Mouse (Mus musculus) kidney, adult 2 months (tissue): ENCODE data around the gene Slc9b1. TPM values are rescaled to one million over a fixed set of nuclear protein-coding genes. Genes with fewer than 3 reads are reported as not detected.

Experiments used
- DNase-seq: peaks from one replicate; pipeline ENCODE4 v3.0.0; 2021
- H3K27ac ChIP-seq: fragments of 200-500 bp; 2 replicates; pipeline ENCODE4 v1.5.1; 2012; ENCODE audit warnings: low read depth, low read length, control low read depth, inconsistent platforms; ENCODE audit not compliant: insufficient read depth
- H3K27me3 ChIP-seq: fragments of 200-500 bp; replicated peaks from 2 replicates; pipeline ENCODE4 v1.6.1; 2012; ENCODE audit warnings: mild to moderate bottlenecking, moderate library complexity, low read length, inconsistent platforms; ENCODE audit not compliant: control insufficient read depth, insufficient read depth
- H3K36me3 ChIP-seq: fragments of 200-500 bp; 2 replicates; pipeline ENCODE4 v1.6.1; 2012; ENCODE audit warnings: mild to moderate bottlenecking, moderate library complexity, low read length, inconsistent platforms; ENCODE audit not compliant: control insufficient read depth, insufficient read depth
- H3K4me1 ChIP-seq: fragments of 200-500 bp; 2 replicates; pipeline ENCODE4 v1.6.1; 2011; ENCODE audit warnings: low read length; ENCODE audit not compliant: control insufficient read depth, insufficient read depth
- H3K4me3 ChIP-seq: fragments of 200-500 bp; 2 replicates; pipeline ENCODE4 v1.5.1; 2011; ENCODE audit warnings: mild to moderate bottlenecking, low read depth, low read length, control low read depth; ENCODE audit not compliant: insufficient read depth
- CTCF ChIP-seq: fragments of 200-500 bp; conservative IDR thresholded peaks from 2 replicates; pipeline ENCODE4 v1.5.1; 2011; ENCODE audit warnings: low read depth, mild to moderate bottlenecking, control low read depth, low read length, moderate library complexity, mixed read lengths; ENCODE audit not compliant: insufficient read depth, insufficient read length
- POLR2A ChIP-seq: fragments of 200-500 bp; IDR thresholded peaks from one replicate; pipeline ENCODE4 v1.6.1; 2011; ENCODE audit warnings: low read depth, low read length, control low read depth
- WGBS: fragments of 180-500 bp; shearing (Covaris S2); methylation state at CpG from one replicate; pipeline ENCODE4 v1.1.7; 2018; 5-methylcytosine and 5-hydroxymethylcytosine counted together
- polyA plus RNA-seq: library from polyadenylated mRNA; depleted of rRNA; stranded (reverse); fragments of >200 nt; gene quantifications from 2 replicates; pipeline ENCODE4 v1.2.3, GENCODE M21; 2012

Gene Slc9b1
- polyA plus RNA-seq, 1 experiment: 0.06 TPM

GRCm38 (mm10) chr3:135436901-135437616 is 89.2 kb downstream of the Slc9b1 start:
- 58% methylated on average over 14 of the region's 14 CpGs for WGBS
- H3K4me3 ChIP-seq: no peak overlapping the region
- TF ChIP-seq CTCF (no peak), POLR2A (no peak)

GRCm38 (mm10) chr3:135437758-135438495 is 90.1 kb downstream of the Slc9b1 start, which contains the start of gene Ube2d3:
Gene Ube2d3 (plus strand): TSS chr3:135438149.
- H3K4me1 ChIP-seq: no peaks in the 10 kb centered on the region; the same call in 1 of the 2 replicates
- WGBS: under 1% methylated on average over 56 of the region's 56 CpGs
- peak; percentile 99 for DNase-seq
- TF ChIP-seq POLR2A (peak; percentile 60), CTCF (no peak)
- no peaks in the 10 kb centered on the region for H3K36me3 ChIP-seq
- H3K27me3 ChIP-seq: no peaks in the 10 kb centered on the region
- H3K27ac ChIP-seq: peak within 1 kb of the TSS; percentile 98
- peak within 1 kb of the TSS; percentile 90 for H3K4me3 ChIP-seq

More at GRCm38 (mm10) chr3:135436901-135437616, 89.2 kb downstream of the Slc9b1 start:
- Histone ChIP-seq H3K27me3 (no peaks in the 10 kb centered on the region), H3K36me3 (no peaks in the 10 kb centered on the region), H3K27ac (peak overlapping the region; percentile 94), H3K4me1 (no peaks in the 10 kb centered on the region; the same call in 1 of the 2 replicates)
- no peak for DNase-seq

- DNase-seq: peak; percentile 95
- under 1% methylated on average over 38 of the region's 50 CpGs for WGBS
- no peaks in the 10 kb centered on the region for H3K27me3 ChIP-seq
- peaks cover 4% of the 10 kb centered on the region; the same call in 1 of the 2 replicates for H3K4me1 ChIP-seq
- peak overlapping the region; percentile 98 for H3K27ac ChIP-seq
- H3K4me3 ChIP-seq: peak overlapping the region; percentile 90
- peak; percentile 83 for TF ChIP-seq POLR2A
- no peak for TF ChIP-seq CTCF
- H3K36me3 ChIP-seq: peaks cover 2% of the 10 kb centered on the region; the same call in 1 of the 2 replicates
Measured at GRCm38 (mm10) chr3:135438531-135438912, 90.7 kb downstream of the Slc9b1 start.

- peak; percentile 95 for DNase-seq
- peak overlapping the region; percentile 98 for H3K27ac ChIP-seq
- WGBS: under 1% methylated on average over 60 of the region's 76 CpGs
Measured at GRCm38 (mm10) chr3:135438913-135439531, 91.2 kb downstream of the Slc9b1 start.

GRCm38 (mm10) chr3:135439651-135440050 is 91.8 kb downstream of the Slc9b1 start:
- Histone ChIP-seq H3K4me1 (peaks cover 8% of the 10 kb centered on the region; the same call in 1 of the 2 replicates), H3K27ac (peak overlapping the region; percentile 98), H3K36me3 (peaks cover 3% of the 10 kb centered on the region; the same call in 1 of the 2 replicates), H3K27me3 (no peaks in the 10 kb centered on the region), H3K4me3 (peak overlapping the region; percentile 90)
- WGBS: under 1% methylated on average over 15 of the region's 15 CpGs
- DNase-seq: no peak
- no peak for TF ChIP-seq CTCF
- TF ChIP-seq POLR2A: no peak

More at GRCm38 (mm10) chr3:135438913-135439531, 91.2 kb downstream of the Slc9b1 start:
- peak overlapping the region; percentile 90 for H3K4me3 ChIP-seq
- H3K36me3 ChIP-seq: peaks cover 3% of the 10 kb centered on the region; the same call in 1 of the 2 replicates
- no peaks in the 10 kb centered on the region for H3K27me3 ChIP-seq
- no peak for TF ChIP-seq CTCF
- peak; percentile 36 for TF ChIP-seq POLR2A
- H3K4me1 ChIP-seq: peaks cover 8% of the 10 kb centered on the region; the same call in 1 of the 2 replicates

GRCm38 (mm10) chr3:135440221-135440620 is 92.4 kb downstream of the Slc9b1 start:
- Histone ChIP-seq H3K4me1 (peaks cover 10% of the 10 kb centered on the region; the same call in 1 of the 2 replicates), H3K27me3 (no peaks in the 10 kb centered on the region), H3K36me3 (peaks cover 3% of the 10 kb centered on the region; the same call in 1 of the 2 replicates), H3K4me3 (peak overlapping the region; percentile 90), H3K27ac (peak overlapping the region; percentile 98)
- TF ChIP-seq POLR2A: no peak
- TF ChIP-seq CTCF: no peak
- 1% methylated on average over 7 of the region's 7 CpGs for WGBS
- DNase-seq: peak; percentile 44
